Mouse (Mus musculus) testis, adult 2 months (tissue): ENCODE results near the gene Umad1. TPM values are rescaled to one million over a fixed set of nuclear protein-coding genes. Genes with fewer than 3 reads are reported as not detected.

Experiments used
- H3K27ac ChIP-seq: fragments of 200-500 bp; 2 replicates; pipeline ENCODE4 v1.5.1; 2012; ENCODE audit warnings: low read depth, low read length; ENCODE audit not compliant: control insufficient read depth, insufficient read depth
- H3K27me3 ChIP-seq: fragments of 200-500 bp; 2 replicates; pipeline ENCODE4 v1.6.1; 2012; ENCODE audit warnings: mild to moderate bottlenecking, low read length, moderate library complexity; ENCODE audit not compliant: control insufficient read depth, insufficient read depth
- H3K36me3 ChIP-seq: fragments of 200-500 bp; 2 replicates; pipeline ENCODE4 v1.6.1; 2012; ENCODE audit warnings: mild to moderate bottlenecking, low read length; ENCODE audit not compliant: control insufficient read depth, insufficient read depth
- H3K4me1 ChIP-seq: fragments of 200-500 bp; 2 replicates; pipeline ENCODE4 v1.6.1; 2012; ENCODE audit warnings: low read length; ENCODE audit not compliant: control insufficient read depth, insufficient read depth
- H3K4me3 ChIP-seq: fragments of 200-500 bp; 2 replicates; pipeline ENCODE4 v1.5.1; 2012; ENCODE audit warnings: low read depth, mild to moderate bottlenecking, low read length, moderate library complexity, mixed read lengths; ENCODE audit not compliant: control insufficient read depth
- CTCF ChIP-seq: fragments of 200-500 bp; IDR thresholded peaks from 2 replicates; pipeline ENCODE4 v1.5.1; 2012; ENCODE audit warnings: low read depth, mild to moderate bottlenecking, inconsistent platforms, low read length, moderate library complexity; ENCODE audit not compliant: control insufficient read depth, insufficient read depth, insufficient replicate concordance
- POLR2A ChIP-seq: fragments of 200-500 bp; IDR thresholded peaks from 2 replicates; pipeline ENCODE4 v1.6.1; 2012; ENCODE audit warnings: low read depth, mild to moderate bottlenecking, inconsistent platforms, low read length, moderate library complexity; ENCODE audit not compliant: control insufficient read depth
- polyA plus RNA-seq: library from polyadenylated mRNA; depleted of rRNA; stranded (reverse); fragments of >200 nt; gene quantifications from 2 replicates; pipeline ENCODE4 v1.2.3, GENCODE M21; 2012

Gene Umad1
- polyA plus RNA-seq, 1 experiment = 7.0 TPM

GRCm38 (mm10) chr6:8288755-8289580 is 29.9 kb downstream of the Umad1 start:
- Histone ChIP-seq H3K4me1 (no peaks in the 10 kb centered on the region), H3K27ac (no peak overlapping the region), H3K4me3 (no peak overlapping the region), H3K36me3 (no peaks in the 10 kb centered on the region), H3K27me3 (no peaks in the 10 kb centered on the region)
- TF ChIP-seq CTCF = no peak
- no peak for TF ChIP-seq POLR2A

GRCm38 (mm10) chr6:8294048-8294784 is 35.1 kb downstream of the Umad1 start:
- Histone ChIP-seq H3K4me1 (no peaks in the 10 kb centered on the region), H3K27me3 (no peaks in the 10 kb centered on the region), H3K36me3 (no peaks in the 10 kb centered on the region), H3K4me3 (no peak overlapping the region), H3K27ac (no peak overlapping the region)
- TF ChIP-seq POLR2A = no peak
- TF ChIP-seq CTCF = no peak

GRCm38 (mm10) chr6:8299066-8299863 is 40.2 kb downstream of the Umad1 start:
- Histone ChIP-seq H3K27me3 (no peaks in the 10 kb centered on the region), H3K4me1 (no peaks in the 10 kb centered on the region), H3K27ac (no peak overlapping the region), H3K36me3 (no peaks in the 10 kb centered on the region), H3K4me3 (no peak overlapping the region)
- TF ChIP-seq POLR2A (no peak), CTCF (no peak)

- Histone ChIP-seq H3K4me3 (no peak overlapping the region), H3K27me3 (no peaks in the 10 kb centered on the region)
- TF ChIP-seq POLR2A (no peak), CTCF (no peak)
Measured at GRCm38 (mm10) chr6:8307878-8308775, 49.0 kb downstream of the Umad1 start.

GRCm38 (mm10) chr6:8312554-8312953 is 53.5 kb downstream of the Umad1 start:
- TF ChIP-seq CTCF (no peak), POLR2A (no peak)
- Histone ChIP-seq H3K36me3 (no peaks in the 10 kb centered on the region), H3K27me3 (no peaks in the 10 kb centered on the region), H3K4me3 (no peak overlapping the region), H3K27ac (no peak overlapping the region), H3K4me1 (no peaks in the 10 kb centered on the region)

More at GRCm38 (mm10) chr6:8307878-8308775, 49.0 kb downstream of the Umad1 start:
- no peak overlapping the region for H3K27ac ChIP-seq
- no peaks in the 10 kb centered on the region for H3K36me3 ChIP-seq
- H3K4me1 ChIP-seq = no peaks in the 10 kb centered on the region

GRCm38 (mm10) chr6:8316201-8316600 is 57.1 kb downstream of the Umad1 start:
- no peaks in the 10 kb centered on the region for H3K27me3 ChIP-seq

More at GRCm38 (mm10) chr6:8316201-8316600, 57.1 kb downstream of the Umad1 start:
- no peaks in the 10 kb centered on the region for H3K4me1 ChIP-seq
- no peak overlapping the region for H3K4me3 ChIP-seq
- no peak overlapping the region for H3K27ac ChIP-seq
- H3K36me3 ChIP-seq = no peaks in the 10 kb centered on the region
- no peak for TF ChIP-seq POLR2A
- no peak for TF ChIP-seq CTCF
